Mouse (Mus musculus): Measurements from ENCODE around the gene 1110002E22Rik. TPM values are rescaled to one million over a fixed set of nuclear protein-coding genes. Genes with fewer than 3 reads are reported as not detected.

1110002E22Rik gene
- polyA plus RNA-seq, 1 experiment from 2014 or later, result 0.08 TPM

DNA sequence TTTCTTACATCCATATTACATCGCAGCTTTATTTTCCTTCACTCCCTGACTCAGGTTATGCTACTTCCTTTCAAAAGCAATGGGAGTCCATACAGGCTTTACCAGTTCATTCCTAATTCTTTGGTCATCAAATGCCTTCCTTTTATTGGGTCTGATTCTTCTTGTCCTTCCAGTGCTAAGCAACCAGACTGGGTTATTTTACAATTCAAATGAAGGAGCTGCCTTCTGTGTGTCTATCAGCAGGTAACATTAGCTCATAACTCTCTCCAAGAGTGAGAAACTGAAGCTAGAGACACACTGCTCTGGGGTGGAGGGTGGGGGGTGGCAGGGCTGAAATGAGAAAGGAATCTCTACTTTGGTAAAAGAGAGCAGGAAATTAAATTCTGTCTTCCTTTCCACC, 65.8 kb downstream of the 1110002E22Rik start:
- Histone ChIP-seq H3K27ac (ENCODE audit: low read length) (no peak overlapping the region), H3K36me3 (ENCODE audit: control insufficient read depth, insufficient read depth, low read length) (no peaks in the 10 kb centered on the region), H3K9me3 (replicated peaks; ENCODE audit: control insufficient read depth, low read length, poor library complexity, severe bottlenecking) (no peaks in the 10 kb centered on the region), H3K9ac (ENCODE audit: low read depth, low read length) (no peak overlapping the region), H3K4me2 (ENCODE audit: low read length) (no peak overlapping the region), H3K4me3 (ENCODE audit: low read depth, low read length) (no peak overlapping the region), H3K27me3 (ENCODE audit: control insufficient read depth, insufficient read depth, low read depth, low read length) (no peaks in the 10 kb centered on the region), H3K4me1 (ENCODE audit: control insufficient read depth, insufficient read depth, low read length) (no peaks in the 10 kb centered on the region)
- ATAC-seq, result no peak
- 27% methylated on average over 1 of the region's 1 CpGs for WGBS

Other genes starting within 250 kb of the 1110002E22Rik start
- 652 and 731 TPM in 2 replicates for gene H2afz, start 200.6 kb upstream of the 1110002E22Rik start, polyA plus RNA-seq (2015; fragmentation: Nextera tagmentation; extraction: Ambion mirVana)
- gene Dnajb14, start 197.4 kb upstream of the 1110002E22Rik start, polyA plus RNA-seq (2015; fragmentation: Nextera tagmentation; extraction: Ambion mirVana), result 13.4 and 14.3 TPM in 2 replicates
- gene Lamtor3, start 146.5 kb upstream of the 1110002E22Rik start, polyA plus RNA-seq (2015; fragmentation: Nextera tagmentation; extraction: Ambion mirVana), result 132 and 133 TPM in 2 replicates
- gene Dapp1, start 83.5 kb upstream of the 1110002E22Rik start, polyA plus RNA-seq (2015; fragmentation: Nextera tagmentation; extraction: Ambion mirVana), result 1.5 and 2.7 TPM in 2 replicates
- gene Gm5105, start 2.3 kb downstream of the 1110002E22Rik start, polyA plus RNA-seq (2015; fragmentation: Nextera tagmentation; extraction: Ambion mirVana), result 0.20 and 0.26 TPM in 2 replicates
- gene Trmt10a, start 78.4 kb downstream of the 1110002E22Rik start, polyA plus RNA-seq (2015; fragmentation: Nextera tagmentation; extraction: Ambion mirVana), result 6.9 and 7.9 TPM in 2 replicates
- 10.2 and 10.3 TPM in 2 replicates for gene Mttp, start 79.9 kb downstream of the 1110002E22Rik start, polyA plus RNA-seq (2015; fragmentation: Nextera tagmentation; extraction: Ambion mirVana)
- gene 4930579F01Rik, start 128.8 kb downstream of the 1110002E22Rik start, polyA plus RNA-seq (2015; fragmentation: Nextera tagmentation; extraction: Ambion mirVana), result not detected in 2 replicates
- 1.3 and 1.6 TPM in 2 replicates for gene Adh7, start 152.7 kb downstream of the 1110002E22Rik start, polyA plus RNA-seq (2015; fragmentation: Nextera tagmentation; extraction: Ambion mirVana)
- gene Adh1, start 195.9 kb downstream of the 1110002E22Rik start, polyA plus RNA-seq (2015; fragmentation: Nextera tagmentation; extraction: Ambion mirVana), result 1.1 TPM in 2 replicates
- not detected in 2 replicates for gene Adh6a, start 248.2 kb downstream of the 1110002E22Rik start, polyA plus RNA-seq (2015; fragmentation: Nextera tagmentation; extraction: Ambion mirVana)